Mouse (Mus musculus) right cerebral cortex, postnatal 36 days (tissue): Measurements from ENCODE around the gene Ints5.
"Not testable (repeated sequence)": the region's sequence is repeated elsewhere in the genome, so short reads cannot be mapped to it uniquely, and the experiment has no call there.

Source experiments
- DNase-seq, 2 experiments: peaks; one replicate each; pipeline ENCODE4 v3.0.0; 2022; ENCODE audit warnings: low spot score in 2 of 2, mixed read lengths in 1 of 2

Ints5 gene

GRCm38 (mm10) chr19:8892829-8893766 lies at the start of gene Ints5:
Gene Ints5 (plus strand): TSS chr19:8893005.
- DNase-seq: peak; percentile 76 to 77

DNA sequence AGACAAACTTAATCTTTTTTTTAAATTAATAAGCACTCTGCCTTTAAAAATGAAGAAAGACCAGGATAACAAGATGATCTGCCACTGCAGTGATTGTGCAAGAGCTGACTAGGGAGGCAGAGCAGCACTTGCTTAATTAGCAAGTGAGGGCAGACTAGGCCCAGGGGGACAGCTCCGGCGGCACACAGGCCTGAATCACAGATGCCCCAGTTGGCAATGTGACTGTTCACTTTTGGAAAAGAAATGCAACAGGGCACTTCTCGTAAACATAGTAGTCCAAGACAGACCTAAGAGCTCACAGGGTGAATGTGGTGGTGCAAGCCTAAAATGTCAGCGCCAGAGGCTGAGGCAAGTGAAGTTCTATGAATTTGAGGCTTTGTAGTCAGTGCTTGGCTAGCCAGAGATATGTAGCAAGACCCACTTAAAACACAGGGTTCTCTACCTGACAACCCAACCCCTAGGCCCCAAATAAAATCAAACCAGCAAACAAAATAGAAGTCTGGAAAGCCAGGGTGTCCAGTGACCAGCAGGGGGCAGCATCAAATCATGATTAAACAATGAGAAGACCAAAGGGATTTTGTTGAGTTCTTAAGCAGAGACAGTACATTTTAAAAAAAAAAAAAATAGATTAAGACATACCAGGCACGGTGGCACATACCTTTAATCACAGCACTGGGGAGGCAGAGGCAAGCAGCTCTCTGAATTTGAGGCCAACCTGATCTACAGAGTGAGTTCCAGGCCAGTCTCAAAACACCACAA lies 48.3 kb upstream of the Ints5 start:
- peak; percentile 49 to 50 for DNase-seq

GRCm38 (mm10) chr19:8848356-8848755 lies 44.4 kb upstream of the Ints5 start:
- no peak for DNase-seq

DNA sequence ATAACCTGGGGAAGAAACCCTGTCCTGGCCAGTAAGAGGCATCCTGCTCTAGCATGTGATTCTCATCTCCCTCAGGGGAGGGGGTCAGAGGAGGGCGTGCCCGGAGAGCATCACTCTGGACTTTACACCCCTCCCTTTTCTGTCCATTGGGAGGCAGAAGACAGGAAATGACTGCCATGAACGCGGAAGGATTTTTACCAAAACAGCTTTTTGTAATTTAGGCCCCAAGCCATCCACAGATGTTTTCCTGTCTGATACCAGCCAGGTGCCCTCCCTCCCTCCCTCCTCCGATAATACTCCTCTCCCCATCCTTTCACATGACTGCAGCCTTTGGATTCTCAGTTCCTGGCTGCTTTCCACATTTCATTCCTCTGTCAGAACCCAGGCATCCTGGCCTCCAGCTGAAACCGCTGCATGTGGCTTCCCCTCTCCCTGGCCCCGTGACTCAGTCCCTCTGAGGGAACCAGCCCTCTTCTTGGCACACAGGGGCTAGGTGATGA lies 42.4 kb upstream of the Ints5 start, which contains the start of gene Lrrn4cl:
Gene Lrrn4cl (plus strand): TSS at position 367 of the 500 bp plus-strand sequence.
- no peak for DNase-seq

DNA sequence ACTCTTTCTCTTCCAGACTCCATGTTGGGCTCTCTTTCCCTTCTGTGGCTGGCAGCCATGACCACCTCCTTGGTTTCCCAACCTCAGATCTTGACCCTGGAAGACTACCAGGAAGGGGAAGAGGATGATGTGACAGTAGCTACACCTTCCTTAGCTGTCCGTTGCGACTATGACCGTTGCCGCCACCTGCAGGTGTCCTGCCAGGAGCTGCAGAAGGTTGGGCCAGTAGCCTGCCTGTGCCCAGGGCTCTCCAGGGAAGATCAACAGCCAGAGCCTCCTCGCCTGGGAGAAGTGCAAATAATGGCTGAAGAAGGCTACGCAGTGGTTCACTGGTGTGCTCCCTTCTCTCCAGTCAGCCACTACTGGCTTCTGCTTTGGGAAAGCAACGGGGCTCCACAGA lies 41.2 kb upstream of the Ints5 start:
- DNase-seq: no peak

GRCm38 (mm10) chr19:8852236-8852928 lies 40.4 kb upstream of the Ints5 start:
- no peak for DNase-seq

- DNase-seq: no peak
These were observed 39.7 kb upstream of the Ints5 start for GRCm38 (mm10) chr19:8853117-8853516.

- DNase-seq: no peak
These were observed 35.1 kb upstream of the Ints5 start for GRCm38 (mm10) chr19:8857689-8858088.

DNA sequence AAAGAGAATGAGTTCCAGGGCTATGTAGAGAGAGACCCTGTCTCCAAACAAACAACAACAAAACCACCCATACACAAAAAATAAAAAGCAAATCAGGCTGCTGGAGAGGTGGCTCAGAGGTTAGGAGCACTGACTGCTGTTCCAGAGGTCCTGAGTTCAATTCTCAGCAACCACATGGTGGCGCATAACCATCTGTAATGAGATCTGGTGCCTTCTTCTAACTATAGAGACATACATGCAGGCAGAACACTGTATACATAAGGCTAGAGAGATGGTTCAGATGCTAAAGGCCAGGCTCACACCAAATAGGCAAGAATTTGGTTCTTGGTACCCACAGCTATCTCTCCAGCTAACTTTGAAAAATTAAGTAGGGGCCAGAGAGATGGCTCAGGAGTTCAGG lies 33.8 kb upstream of the Ints5 start:
- DNase-seq: no peak

- DNase-seq: peak in 1 of 2 experiments; percentile 41
These were observed 28.5 kb upstream of the Ints5 start for GRCm38 (mm10) chr19:8864265-8864664.

GRCm38 (mm10) chr19:8870381-8870780 lies 22.4 kb upstream of the Ints5 start:
- not testable (repeated sequence) for DNase-seq

DNA sequence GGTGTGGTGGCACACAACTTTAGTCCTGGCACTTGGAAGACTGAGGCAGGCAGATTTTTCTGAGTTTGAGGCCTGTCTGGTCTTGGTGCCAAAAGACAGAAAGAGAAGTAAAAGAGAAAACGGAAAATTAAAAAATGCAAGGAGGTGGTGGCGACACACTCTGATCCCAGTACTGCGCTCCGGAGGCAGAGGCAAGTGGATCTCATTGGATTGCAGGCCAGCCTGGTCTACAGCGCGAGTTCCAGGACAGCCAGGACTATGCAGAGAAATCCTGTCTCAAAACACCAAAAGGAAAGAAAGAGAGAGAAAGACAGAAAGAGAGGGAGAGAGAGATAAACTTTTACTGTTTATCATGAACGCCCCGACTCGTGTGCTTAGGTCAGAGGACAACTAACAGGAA lies 22.0 kb upstream of the Ints5 start:
- no peak for DNase-seq

GRCm38 (mm10) chr19:8871267-8872186 lies 21.3 kb upstream of the Ints5 start, which contains the start of gene Ubxn1:
Gene Ubxn1 (plus strand): TSS chr19:8871496.
- DNase-seq: peak; percentile 96 to 97

GRCm38 (mm10) chr19:8872266-8872840 lies 20.5 kb upstream of the Ints5 start:
- no peak for DNase-seq

GRCm38 (mm10) chr19:8875031-8875430 lies 17.8 kb upstream of the Ints5 start:
- DNase-seq: no peak

DNA sequence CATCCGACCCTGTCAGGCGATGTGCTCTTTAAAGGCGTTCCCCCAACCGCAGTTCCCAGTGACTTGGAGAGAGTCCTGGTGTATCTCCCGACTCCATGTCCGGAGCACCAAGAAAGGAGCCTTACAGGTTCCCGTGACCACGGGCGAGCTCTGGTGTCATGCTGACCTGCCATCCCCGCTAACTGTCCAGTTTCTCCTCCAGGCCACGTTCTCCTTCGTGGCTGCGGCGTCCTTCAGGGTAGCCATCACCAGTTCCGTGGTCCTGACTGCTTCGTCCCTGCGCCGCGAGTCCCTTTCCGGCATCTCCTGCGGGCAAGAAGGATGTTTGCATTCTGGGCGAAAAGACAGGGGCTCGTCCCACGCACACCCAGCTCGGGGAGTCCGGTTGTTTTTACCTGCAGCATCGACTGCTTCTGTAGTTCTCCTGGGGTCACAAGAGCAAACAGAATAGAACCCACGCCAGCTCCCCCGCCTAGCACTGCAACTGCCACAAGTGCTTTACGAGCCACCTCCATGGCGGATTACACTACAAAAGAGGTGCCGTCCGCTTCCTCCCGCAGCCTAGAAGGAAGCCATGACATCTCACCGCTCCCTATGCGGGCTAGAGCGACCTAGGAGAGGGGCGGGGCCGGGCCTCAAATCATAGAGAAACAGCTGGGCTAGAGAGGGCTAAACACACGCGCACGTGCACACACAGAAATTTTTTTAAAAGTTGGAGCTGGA lies 12.3 kb upstream of the Ints5 start, which contains the start of gene Uqcc3:
Gene Uqcc3 (minus strand): TSS at position 613 of the 723 bp plus-strand sequence.
- peak; percentile 86 to 88 for DNase-seq

DNA sequence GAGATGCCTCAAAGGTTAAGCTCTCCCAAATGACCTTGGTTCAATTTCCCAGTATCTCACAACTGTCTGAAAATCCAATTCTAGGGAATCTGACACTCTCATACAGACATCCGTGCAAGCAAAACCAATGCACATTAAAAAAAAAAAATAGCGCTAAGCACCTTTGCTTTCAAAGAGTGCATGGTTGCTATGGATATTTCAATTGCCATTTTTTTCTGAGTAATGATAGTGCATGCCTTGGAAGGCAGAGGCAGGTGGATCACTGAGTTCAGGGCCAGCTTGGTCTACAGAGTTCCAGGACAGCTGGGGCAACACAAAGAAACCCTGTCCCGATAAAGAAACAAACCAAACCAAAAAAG lies 11.8 kb upstream of the Ints5 start:
- DNase-seq: no peak

GRCm38 (mm10) chr19:8883616-8884015 lies 9.2 kb upstream of the Ints5 start, which contains the start of the genes Lbhd1 and Gm49403:
Gene Lbhd1 (plus strand): TSS chr19:8883732.
Gene Gm49403 (plus strand): TSS chr19:8883930.
- no peak for DNase-seq

- DNase-seq: no peak
These were observed 5.8 kb upstream of the Ints5 start for GRCm38 (mm10) chr19:8886916-8887584.
